Mouse (Mus musculus) adrenal gland (tissue): Measurements from ENCODE around the gene Dpp8.

Experiments used
- intact Hi-C: fragments of 180-260 bp; cut with DNase I; formaldehyde crosslinking; loops from one replicate; pipeline ENCODE4 v1.15.1; 2025

Dpp8 gene

GRCm38 (mm10) chr9:65083075-65083765 lies 51.0 kb downstream of the Dpp8 start:
- intact Hi-C loops: no loop called here

- intact Hi-C loops: no loop called here
Observed at GRCm38 (mm10) chr9:65084198-65084807, 52.1 kb downstream of the Dpp8 start.

DNA sequence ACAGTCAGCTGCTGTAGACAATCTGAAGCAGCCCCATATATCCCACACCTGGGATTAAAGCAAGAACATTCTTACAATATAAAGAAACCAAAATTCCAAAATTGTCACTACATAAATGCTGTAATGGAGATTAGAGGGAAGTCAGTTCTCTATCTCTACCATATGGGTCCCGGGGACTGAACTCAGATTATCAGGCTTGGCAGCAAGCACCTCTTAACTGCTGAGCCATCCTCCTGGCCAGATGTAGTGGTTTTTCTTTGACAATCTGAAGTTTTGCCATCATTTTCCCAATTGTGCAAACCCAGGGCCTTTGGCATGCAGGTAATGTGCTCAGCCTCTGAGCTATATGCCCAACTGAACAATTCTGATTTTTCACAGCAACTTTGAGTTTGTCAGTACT lies 53.1 kb downstream of the Dpp8 start:
- intact Hi-C loops: no loop called here

GRCm38 (mm10) chr9:65086801-65087200 lies 54.6 kb downstream of the Dpp8 start:
- intact Hi-C loops: no loop called here

DNA sequence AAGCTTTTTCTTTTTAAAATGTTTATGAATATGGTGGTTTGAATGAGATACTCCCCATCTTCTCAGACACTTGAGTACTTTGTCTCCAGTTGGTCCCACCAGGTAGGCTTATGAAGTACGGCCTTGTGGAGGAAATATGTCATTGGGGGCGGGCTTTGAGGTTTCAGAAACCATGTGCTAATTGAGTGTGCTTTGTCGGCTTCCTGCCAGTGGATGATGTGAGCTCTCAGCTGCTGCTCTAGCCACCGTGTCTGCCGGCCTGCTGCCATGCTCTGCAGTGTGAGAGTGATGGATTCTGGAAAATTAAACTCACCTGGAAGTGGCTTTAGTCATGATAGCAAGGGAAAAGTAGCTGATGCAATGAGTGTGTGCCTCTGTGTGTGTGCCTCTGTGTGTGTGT lies 55.3 kb downstream of the Dpp8 start:
- intact Hi-C loops: no loop called here

DNA sequence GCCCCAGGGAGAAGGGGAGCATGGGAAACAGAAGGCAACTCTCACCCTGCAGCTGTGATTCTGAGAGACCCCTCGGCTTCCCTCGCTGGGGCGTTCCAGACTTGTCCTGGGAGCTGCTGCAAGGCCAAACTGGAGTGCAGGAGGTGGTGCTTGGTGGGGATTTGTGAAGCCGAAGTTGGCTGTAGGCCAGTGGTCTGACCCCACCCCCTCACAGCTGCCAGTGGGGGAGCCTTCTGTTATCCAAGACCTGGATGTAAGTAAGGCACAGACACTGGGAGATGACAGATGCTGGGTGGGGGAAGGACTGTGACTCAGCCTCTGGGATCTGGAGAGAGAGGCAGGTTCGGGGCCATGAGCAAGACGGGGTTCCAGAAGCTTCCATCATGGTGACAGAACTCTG lies 62.0 kb downstream of the Dpp8 start:
- intact Hi-C loops: no loop called here

- intact Hi-C loops: no loop called here
Observed at GRCm38 (mm10) chr9:65100991-65101685, 68.9 kb downstream of the Dpp8 start, which contains the start of gene Igdcc4. Igdcc4 (plus strand) TSS chr9:65101486.

GRCm38 (mm10) chr9:65101686-65102376 lies 69.6 kb downstream of the Dpp8 start:
- intact Hi-C loops: no loop called here

DNA sequence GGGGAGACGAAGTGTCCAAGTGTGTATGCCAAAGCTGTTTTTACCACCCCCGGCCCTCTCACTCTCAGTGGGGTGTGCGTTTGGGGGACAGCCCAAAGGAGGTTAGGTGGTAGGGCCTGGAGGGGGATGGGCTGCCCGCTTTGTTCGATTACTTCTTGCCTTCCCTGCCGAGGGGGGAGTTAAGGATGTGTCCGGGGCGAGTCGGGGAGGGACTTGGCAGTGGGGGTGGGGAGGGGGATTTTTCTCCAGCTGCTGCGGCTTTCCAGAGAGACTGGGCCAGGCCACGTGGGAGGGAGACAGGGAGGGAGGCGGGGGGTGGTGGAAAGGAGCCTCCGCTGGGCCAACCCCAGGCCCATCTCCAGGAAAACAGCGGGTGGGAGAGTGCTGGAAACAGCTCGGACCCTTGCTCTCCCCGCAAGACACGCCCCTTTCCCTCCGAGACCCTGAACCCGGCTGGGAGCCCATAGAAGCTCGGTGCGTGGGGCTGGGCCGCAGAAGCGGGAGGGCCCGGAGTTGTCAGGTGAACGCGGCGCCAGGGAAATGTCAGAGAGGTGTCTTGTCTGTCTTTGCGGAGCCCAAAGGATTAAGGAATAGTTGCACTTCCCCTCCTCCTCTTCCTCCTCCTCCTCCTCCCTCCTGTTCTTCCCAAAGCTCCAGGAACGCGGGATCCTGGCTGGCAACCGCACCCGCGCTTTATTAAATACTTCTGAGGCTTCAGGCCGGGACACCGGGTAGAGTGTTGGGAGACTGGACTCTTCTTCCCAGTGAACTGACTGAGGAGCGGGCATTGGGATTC lies 70.4 kb downstream of the Dpp8 start:
- intact Hi-C loops: no loop called here

DNA sequence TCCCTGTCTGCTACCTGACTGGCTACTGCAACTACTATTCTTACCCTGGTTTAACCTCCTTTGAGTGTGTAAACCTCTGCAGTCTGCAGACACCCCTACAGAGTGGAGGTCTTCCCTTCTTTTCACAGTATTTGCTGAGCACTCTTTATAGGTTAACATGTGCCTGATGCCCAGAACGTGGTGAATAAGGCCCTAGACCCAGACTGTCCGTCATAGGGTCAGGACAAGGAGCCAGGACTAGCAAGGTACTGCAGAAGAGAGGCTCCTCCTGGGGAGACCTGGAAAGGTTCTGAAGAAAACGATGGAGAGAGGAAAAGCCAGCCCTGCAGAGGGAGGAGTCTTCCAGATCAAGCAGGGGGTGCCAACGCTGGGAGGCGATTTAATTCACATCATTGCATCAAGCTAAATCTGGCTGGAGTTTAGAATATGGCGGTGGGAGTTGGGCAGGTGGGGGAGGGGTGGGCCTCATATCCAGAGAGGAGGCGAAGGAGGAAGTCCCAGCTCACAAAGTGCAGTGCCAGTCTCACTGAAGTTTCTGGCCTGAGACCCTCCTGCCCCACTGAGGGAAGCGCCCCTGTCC lies 71.0 kb downstream of the Dpp8 start:
- intact Hi-C loops: no loop called here

DNA sequence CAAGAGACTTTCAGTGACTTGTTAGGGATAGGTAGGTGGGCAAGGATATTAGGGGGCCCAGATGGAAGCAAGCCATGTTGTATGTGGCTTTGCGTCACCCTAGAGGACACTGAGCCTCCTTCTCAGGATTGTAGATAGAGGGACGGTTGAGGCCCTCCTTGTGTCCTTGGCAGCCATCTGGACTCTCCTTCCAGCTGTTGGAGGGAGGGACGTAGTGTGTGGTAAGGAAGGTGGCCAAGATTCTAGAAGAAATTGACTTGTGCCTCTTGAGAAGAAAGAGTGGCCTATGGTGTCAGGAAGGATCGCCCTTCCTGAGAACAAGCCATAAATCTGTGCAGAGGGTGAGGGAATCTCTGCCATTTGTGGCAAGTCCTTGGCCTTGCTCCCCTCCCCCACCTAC lies 74.6 kb downstream of the Dpp8 start:
- intact Hi-C loops: no loop called here

DNA sequence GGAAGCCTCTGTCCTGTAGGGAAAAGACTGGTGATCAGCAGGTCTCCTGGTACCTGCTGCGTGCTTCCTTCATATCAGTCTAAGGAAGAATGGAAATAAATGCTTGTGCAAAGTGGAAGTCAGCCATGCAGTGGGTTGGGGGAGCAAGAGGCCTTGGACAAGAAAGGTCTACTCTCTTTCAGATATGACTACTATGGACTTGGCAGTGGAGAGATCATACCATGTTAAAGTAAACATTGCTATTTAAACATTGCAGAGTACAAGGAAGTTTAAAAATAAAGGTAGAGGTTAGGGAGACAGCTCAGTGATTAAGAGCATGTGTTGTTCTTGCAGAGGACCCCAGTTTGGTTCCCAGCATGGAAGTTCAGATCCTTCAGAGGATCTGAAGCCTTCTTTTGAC lies 75.7 kb downstream of the Dpp8 start:
- intact Hi-C loops: no loop called here

DNA sequence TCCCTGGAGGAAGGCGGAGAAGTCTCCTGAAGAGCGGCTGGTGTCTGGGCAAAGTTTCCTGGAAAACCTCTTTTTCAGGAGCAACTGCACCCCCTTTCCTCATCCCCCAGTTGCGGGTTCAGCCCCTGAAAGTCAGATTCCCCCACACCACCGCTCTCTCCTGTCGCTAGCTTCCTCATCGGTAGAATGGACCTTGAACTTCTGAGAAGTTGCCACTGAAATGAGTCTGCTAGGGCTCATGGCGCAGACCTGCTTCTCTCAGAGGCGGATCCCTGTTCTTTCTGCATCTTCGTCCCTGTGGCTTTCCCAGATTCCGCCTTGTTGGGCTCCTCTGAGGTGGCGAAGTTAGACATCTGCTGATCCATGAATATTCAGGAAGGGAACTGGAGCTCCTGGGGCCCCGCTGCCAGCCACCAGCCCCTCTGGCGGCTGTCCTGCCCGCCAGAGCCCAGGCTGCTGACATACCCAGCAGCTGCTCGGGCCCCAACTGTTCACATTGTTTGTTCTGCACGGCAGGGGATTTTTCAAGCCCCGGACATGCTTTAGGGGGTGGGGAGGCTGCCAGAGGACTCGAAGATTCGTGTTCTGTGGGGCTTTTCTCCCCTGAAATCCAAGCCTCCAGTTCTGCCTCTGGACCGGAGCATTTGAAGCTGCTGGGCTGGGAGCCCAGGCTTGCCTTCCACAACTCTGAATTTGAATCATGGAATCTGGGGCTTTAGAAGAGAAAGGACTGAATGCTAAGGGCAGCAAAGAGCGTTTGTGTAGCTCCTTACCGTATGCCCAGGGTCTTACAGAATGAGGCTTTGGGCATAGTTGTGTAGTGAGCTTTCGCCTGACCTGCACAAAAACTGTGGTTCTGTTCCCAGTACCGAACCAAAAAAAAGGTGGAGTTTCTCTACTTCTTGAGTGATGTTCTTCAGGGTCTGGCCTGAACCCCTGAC lies 77.2 kb downstream of the Dpp8 start:
- intact Hi-C loops: no loop called here

GRCm38 (mm10) chr9:65111698-65112097 lies 79.5 kb downstream of the Dpp8 start:
- intact Hi-C loops: no loop called here

GRCm38 (mm10) chr9:65113694-65114093 lies 81.5 kb downstream of the Dpp8 start:
- intact Hi-C loops: no loop called here

DNA sequence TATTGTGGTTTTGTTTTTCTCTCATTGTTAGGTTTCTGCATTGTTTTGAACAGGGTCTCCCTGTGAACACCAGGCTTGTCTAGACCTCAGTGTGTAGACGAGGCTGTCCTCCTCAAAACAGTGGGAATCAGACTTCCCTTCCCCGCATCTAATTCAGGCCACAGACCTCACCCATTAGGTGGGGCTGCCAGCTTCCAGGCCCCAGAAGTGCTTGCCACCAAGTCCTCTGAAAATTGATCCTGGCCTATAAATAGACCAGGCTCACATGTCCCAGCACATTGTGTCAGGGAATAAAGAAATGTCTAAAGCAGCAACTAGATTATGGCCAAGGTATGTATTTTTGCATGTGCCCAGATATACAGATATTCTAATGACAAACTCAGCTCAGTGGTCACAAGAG lies 83.7 kb downstream of the Dpp8 start:
- intact Hi-C loops: loop anchor here (5.0 kb wide), 1 partner anchor 79 kb away; no protein-coding TSS in a partner anchor

DNA sequence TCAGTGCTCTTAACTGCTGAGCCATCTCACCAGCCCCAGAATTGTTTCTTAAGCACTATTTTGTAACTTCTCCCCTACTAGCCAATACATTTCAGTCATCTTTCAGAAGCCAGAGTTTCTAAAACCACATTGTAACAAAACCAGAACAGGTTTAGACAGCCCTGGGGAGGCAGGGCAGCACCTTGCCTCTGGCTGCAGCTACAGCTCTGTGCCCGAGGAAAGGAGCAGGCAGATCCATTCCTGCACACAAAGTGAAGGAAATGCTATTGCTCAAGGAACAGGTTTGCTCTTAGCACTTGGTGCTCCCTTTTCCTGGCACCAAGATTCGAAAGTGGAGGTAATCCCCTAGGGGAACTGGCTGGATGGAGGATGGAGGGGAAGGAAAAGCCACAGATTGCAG lies 85.3 kb downstream of the Dpp8 start:
- intact Hi-C loops: loop anchor here (5.0 kb wide), 1 partner anchor 80 kb away; no protein-coding TSS in a partner anchor

DNA sequence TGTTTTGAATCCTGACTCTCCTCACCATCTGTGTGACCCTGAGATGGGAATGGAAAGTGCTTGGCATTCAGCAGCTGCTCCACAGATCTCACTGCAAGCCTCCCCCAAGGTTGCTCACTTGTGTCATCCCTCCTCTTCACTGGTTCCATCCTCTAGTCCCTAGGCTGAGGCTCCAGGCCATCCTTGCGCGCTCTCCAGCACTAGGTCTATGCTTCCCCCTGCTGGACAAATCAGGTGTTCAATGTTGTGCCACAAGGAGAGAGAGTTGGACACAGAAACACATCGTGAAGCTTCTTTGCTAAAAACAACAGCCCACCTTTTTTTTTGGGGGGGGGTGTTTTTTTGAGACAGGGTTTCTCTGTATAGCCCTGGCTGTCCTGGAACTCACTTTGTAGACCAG lies 88.7 kb downstream of the Dpp8 start:
- intact Hi-C loops: loop anchor here (5.0 kb wide), 1 partner anchor 49 kb away; no protein-coding TSS in a partner anchor

DNA sequence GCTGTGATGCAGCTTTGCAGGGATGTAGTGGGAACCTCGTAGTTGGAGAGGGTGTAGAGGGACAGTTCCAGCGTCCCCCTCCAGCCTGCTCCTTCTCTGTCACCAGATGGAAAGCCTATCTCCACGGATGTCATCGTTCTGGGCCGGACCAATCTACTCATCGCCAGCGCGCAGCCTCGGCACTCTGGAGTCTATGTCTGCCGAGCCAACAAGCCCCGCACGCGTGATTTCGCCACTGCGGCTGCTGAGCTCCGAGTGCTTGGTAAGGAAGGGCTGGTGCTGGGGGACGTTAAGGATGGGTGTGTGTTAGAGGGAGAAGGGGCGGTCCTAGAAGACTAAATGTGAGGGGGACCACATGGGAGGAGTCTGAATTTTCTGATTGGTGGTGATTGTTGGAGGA lies 90.3 kb downstream of the Dpp8 start:
- intact Hi-C loops: loop anchor here (5.0 kb wide), 1 partner anchor 50 kb away; no protein-coding TSS in a partner anchor
